Mouse (Mus musculus) intestine, embryonic 16.5 days (tissue): ENCODE data around the gene Uggt2. TPM values are rescaled to one million over a fixed set of nuclear protein-coding genes. Genes with fewer than 3 reads are reported as not detected.
A peak's percentile ranks its signal among the peaks of the same experiment; 100 is the strongest.

Experiments
- ATAC-seq: fragments of 200-750 bp; cut with Nextera tagmentation; 2 replicates; pipeline ENCODE4 v1.8.0; 2017; ENCODE audit warnings: moderate TSS enrichment, moderate library complexity
- H3K27ac ChIP-seq: fragments of 300-500 bp; sonication (generic); 2 replicates; pipeline ENCODE4 v1.5.1; 2014; ENCODE audit warnings: mild to moderate bottlenecking, low read length
- H3K27me3 ChIP-seq: fragments of 300-500 bp; sonication (generic); replicated peaks from 2 replicates; pipeline ENCODE4 v1.6.1; 2014; ENCODE audit warnings: low read length, control low read depth, mixed read lengths; ENCODE audit not compliant: control insufficient read depth, insufficient read depth
- H3K36me3 ChIP-seq: fragments of 300-500 bp; sonication (generic); 2 replicates; pipeline ENCODE4 v1.6.1; 2014; ENCODE audit warnings: low read length, control low read depth; ENCODE audit not compliant: control insufficient read depth, insufficient read depth
- H3K4me1 ChIP-seq: fragments of 300-500 bp; sonication (generic); 2 replicates; pipeline ENCODE4 v1.6.1; 2014; ENCODE audit warnings: low read length, control low read depth, mixed read lengths; ENCODE audit not compliant: control insufficient read depth, insufficient read depth
- H3K4me2 ChIP-seq: fragments of 300-500 bp; sonication (generic); 2 replicates; pipeline ENCODE4 v1.6.1; 2014; ENCODE audit warnings: low read depth, low read length, control low read depth
- H3K4me3 ChIP-seq: fragments of 300-500 bp; sonication (generic); 2 replicates; pipeline ENCODE4 v1.5.1; 2014; ENCODE audit warnings: mild to moderate bottlenecking, low read length
- H3K9ac ChIP-seq: fragments of 300-500 bp; sonication (generic); 2 replicates; pipeline ENCODE4 v1.6.1; 2014; ENCODE audit warnings: low read depth, low read length
- H3K9me3 ChIP-seq: fragments of 300-500 bp; sonication (generic); 2 replicates; pipeline ENCODE4 v1.6.1; 2016; ENCODE audit warnings: low read length, control low read depth; ENCODE audit not compliant: control insufficient read depth
- WGBS: fragments of 180-500 bp; shearing (Covaris S2); extraction: QIAGEN DNeasy Blood & Tissue Kit; methylation state at CpG from one replicate; pipeline ENCODE4 v1.1.7; 2014; 5-methylcytosine and 5-hydroxymethylcytosine counted together
- polyA plus RNA-seq: library from polyadenylated mRNA; unstranded; fragments of >200 nt; fragmentation: Nextera tagmentation; extraction: Ambion mirVana; gene quantifications from 2 replicates; pipeline ENCODE4 v1.2.1, GENCODE M21; 2015

Uggt2 gene
- polyA plus RNA-seq, 1 experiment from 2014 or later, result 6.1 TPM

GRCm38 (mm10) chr14:119043765-119044164 lies 55.5 kb downstream of the Uggt2 start:
- 76% methylated on average over 7 of the region's 7 CpGs for WGBS
- no peak overlapping the region for H3K4me3 ChIP-seq
- H3K27ac ChIP-seq, result no peak overlapping the region
- no peaks in the 10 kb centered on the region for H3K36me3 ChIP-seq
- no peak overlapping the region for H3K4me2 ChIP-seq
- H3K9ac ChIP-seq, result no peak overlapping the region
- no peaks in the 10 kb centered on the region for H3K9me3 ChIP-seq
- no peaks in the 10 kb centered on the region for H3K27me3 ChIP-seq
- ATAC-seq, result no peak
- H3K4me1 ChIP-seq, result no peaks in the 10 kb centered on the region

- H3K27me3 ChIP-seq, result no peaks in the 10 kb centered on the region
- no peak overlapping the region for H3K4me2 ChIP-seq
- H3K9ac ChIP-seq, result no peak overlapping the region
- no peak overlapping the region for H3K4me3 ChIP-seq
- H3K9me3 ChIP-seq, result no peaks in the 10 kb centered on the region
- H3K4me1 ChIP-seq, result no peaks in the 10 kb centered on the region
- ATAC-seq, result no peak
- no peak overlapping the region for H3K27ac ChIP-seq
- no peaks in the 10 kb centered on the region for H3K36me3 ChIP-seq
- WGBS, result 68% methylated on average over 1 of the region's 1 CpGs
Observed at GRCm38 (mm10) chr14:119040253-119040652, 59.0 kb downstream of the Uggt2 start.

GRCm38 (mm10) chr14:119037755-119038154 lies 61.5 kb downstream of the Uggt2 start:
- no peaks in the 10 kb centered on the region for H3K27me3 ChIP-seq
- no peak overlapping the region for H3K9ac ChIP-seq
- no peaks in the 10 kb centered on the region for H3K9me3 ChIP-seq
- H3K4me2 ChIP-seq, result no peak overlapping the region
- H3K36me3 ChIP-seq, result no peaks in the 10 kb centered on the region
- 61% methylated on average over 3 of the region's 3 CpGs for WGBS
- no peak for ATAC-seq
- no peaks in the 10 kb centered on the region for H3K4me1 ChIP-seq
- no peak overlapping the region for H3K27ac ChIP-seq
- H3K4me3 ChIP-seq, result no peak overlapping the region

GRCm38 (mm10) chr14:119037076-119037683 lies 62.0 kb downstream of the Uggt2 start:
- ATAC-seq, result no peak
- H3K27ac ChIP-seq, result no peak overlapping the region
- 89% methylated on average over 12 of the region's 12 CpGs for WGBS

GRCm38 (mm10) chr14:119027675-119028253 lies 71.5 kb downstream of the Uggt2 start:
- Histone ChIP-seq H3K4me1 (no peaks in the 10 kb centered on the region), H3K27ac (no peak overlapping the region), H3K4me3 (no peak overlapping the region), H3K36me3 (no peaks in the 10 kb centered on the region), H3K4me2 (no peak overlapping the region), H3K27me3 (no peaks in the 10 kb centered on the region), H3K9me3 (no peaks in the 10 kb centered on the region), H3K9ac (no peak overlapping the region)
- WGBS, result 72% methylated on average over 2 of the region's 2 CpGs
- ATAC-seq, result no peak

More at GRCm38 (mm10) chr14:119037076-119037683, 62.0 kb downstream of the Uggt2 start:
- H3K4me2 ChIP-seq, result no peak overlapping the region
- no peaks in the 10 kb centered on the region for H3K36me3 ChIP-seq
- H3K4me3 ChIP-seq, result no peak overlapping the region
- no peaks in the 10 kb centered on the region for H3K27me3 ChIP-seq
- no peaks in the 10 kb centered on the region for H3K9me3 ChIP-seq
- no peak overlapping the region for H3K9ac ChIP-seq
- H3K4me1 ChIP-seq, result no peaks in the 10 kb centered on the region

GRCm38 (mm10) chr14:119027130-119027529 lies 72.1 kb downstream of the Uggt2 start:
- Histone ChIP-seq H3K4me3 (no peak overlapping the region), H3K9ac (no peak overlapping the region), H3K9me3 (no peaks in the 10 kb centered on the region), H3K4me1 (no peaks in the 10 kb centered on the region), H3K4me2 (no peak overlapping the region), H3K27me3 (no peaks in the 10 kb centered on the region), H3K36me3 (no peaks in the 10 kb centered on the region), H3K27ac (no peak overlapping the region)
- WGBS, result 43% methylated on average over 4 of the region's 4 CpGs
- peak; percentile 78 for ATAC-seq

GRCm38 (mm10) chr14:119025889-119026288 lies 73.3 kb downstream of the Uggt2 start:
- Histone ChIP-seq H3K36me3 (no peaks in the 10 kb centered on the region), H3K4me3 (no peak overlapping the region), H3K27me3 (no peaks in the 10 kb centered on the region), H3K9me3 (no peaks in the 10 kb centered on the region), H3K9ac (no peak overlapping the region), H3K4me2 (no peak overlapping the region), H3K4me1 (no peaks in the 10 kb centered on the region), H3K27ac (no peak overlapping the region)
- no peak for ATAC-seq
- WGBS, result 74% methylated on average over 5 of the region's 5 CpGs

- no peak for ATAC-seq
- 77% methylated on average over 12 of the region's 12 CpGs for WGBS
- Histone ChIP-seq H3K27me3 (no peaks in the 10 kb centered on the region), H3K4me3 (no peak overlapping the region), H3K9ac (no peak overlapping the region), H3K27ac (no peak overlapping the region), H3K4me2 (no peak overlapping the region), H3K36me3 (0 out of 2 replicates have a peak, but pooled peaks cover 3% of the 10 kb centered on the region), H3K4me1 (no peaks in the 10 kb centered on the region), H3K9me3 (no peaks in the 10 kb centered on the region)
Observed at GRCm38 (mm10) chr14:119013549-119013948, 85.7 kb downstream of the Uggt2 start.

GRCm38 (mm10) chr14:119012607-119013431 lies 86.4 kb downstream of the Uggt2 start:
- H3K27me3 ChIP-seq, result no peaks in the 10 kb centered on the region
- H3K36me3 ChIP-seq, result 0 out of 2 replicates have a peak, but pooled peaks cover 3% of the 10 kb centered on the region
- 65% methylated on average over 23 of the region's 23 CpGs for WGBS
- H3K4me2 ChIP-seq, result no peak overlapping the region
- peak; percentile 43 for ATAC-seq
- H3K4me3 ChIP-seq, result no peak overlapping the region
- no peaks in the 10 kb centered on the region for H3K9me3 ChIP-seq
- H3K27ac ChIP-seq, result no peak overlapping the region
- H3K4me1 ChIP-seq, result no peaks in the 10 kb centered on the region
- H3K9ac ChIP-seq, result 0 out of 2 replicates have a peak overlapping the region, but pooled peaks have one; percentile 11
